ENCODE assay signal across 8 mouse cellular contexts in genomic region chr11:88161651-88162362, GRCm38 (mm10). TPM values are rescaled to one million over a fixed set of nuclear protein-coding genes. Genes with fewer than 3 reads are reported as not detected.
DNase-seq lines count a peak whose midpoint lies in the region; ATAC-seq and TF ChIP-seq lines count a peak whose summit lies in the region.

No protein-coding gene starts in this region.

- ATAC-seq in heart, embryonic 15.5 days (replicated peaks; ENCODE audit: insufficient number of reproducible peaks, insufficient read depth, low FRiP score, low read depth), result peak; percentile 51
- ATAC-seq in liver, embryonic 14.5 days (ENCODE audit: insufficient read depth), result peak; percentile 69; the same call in 1 of the 2 replicates

- H3K4me1 ChIP-seq in forebrain, embryonic 10.5 days, result peaks cover 83% of the 10 kb centered on the region
- peaks cover 74% of the 10 kb centered on the region for H3K4me1 ChIP-seq in heart, embryonic 15.5 days (replicated peaks)
- peaks cover 0 to 9% of the 10 kb centered on the region in 2 experiments; a peak in 1 of 4 replicates for H3K4me1 ChIP-seq in liver, embryonic 14.5 days (replicated peaks; ENCODE audit: control insufficient read depth in 2 of 2, insufficient read depth in 2 of 2, low read length in 1 of 2)

- peak overlapping the region; percentile 40 for H3K9ac ChIP-seq in heart, embryonic 15.5 days
- H3K9ac ChIP-seq in liver, embryonic 14.5 days (replicated peaks), result no peak overlapping the region

- peak; percentile 83 for TF ChIP-seq CTCF in C2C12 (IDR thresholded peaks at IDR 0.05; ENCODE audit: control insufficient read depth, insufficient read depth, insufficient read length)
- peak; percentile 85 for TF ChIP-seq CTCF in liver, embryonic 14.5 days (IDR thresholded peaks at IDR 0.05; ENCODE audit: low read depth)

- H3K27me3 ChIP-seq in C2C12 (ENCODE audit: control insufficient read depth, insufficient read depth, insufficient read length), result no peaks in the 10 kb centered on the region
- peaks cover 14% of the 10 kb centered on the region; the same call in 1 of the 2 replicates for H3K27me3 ChIP-seq in forebrain, embryonic 10.5 days (ENCODE audit: poor library complexity, severe bottlenecking)
- no peaks in the 10 kb centered on the region for H3K27me3 ChIP-seq in heart, embryonic 15.5 days
- no peaks in the 10 kb centered on the region; the same call in 1 of the 2 replicates for H3K27me3 ChIP-seq in liver, embryonic 14.5 days (ENCODE audit: control insufficient read depth, insufficient read depth, low read length)
- no peaks in the 10 kb centered on the region for H3K27me3 ChIP-seq in splenic B cell, adult 2 months (ENCODE audit: control insufficient read depth, insufficient read depth, low read length, poor library complexity, severe bottlenecking)

- peak overlapping the region; percentile 38 for H3ac ChIP-seq in C2C12 (ENCODE audit: control insufficient read depth, insufficient read length, low read depth)

- peak overlapping the region; percentile 88 for H3K27ac ChIP-seq in forebrain, embryonic 10.5 days
- H3K27ac ChIP-seq in heart, embryonic 15.5 days, result peak overlapping the region; percentile 98
- no peak overlapping the region for H3K27ac ChIP-seq in liver, embryonic 14.5 days

- peak; percentile 96 for DNase-seq in brain, adult 2 months (ENCODE audit: low read depth, low spot score)
- peak; percentile 88 for DNase-seq in forebrain, embryonic 10.5 days (ENCODE audit: extremely low spot score, low spot score)
- peak; percentile 96 for DNase-seq in kidney, postnatal 25 days
- DNase-seq in liver, embryonic 14.5 days (ENCODE audit: low read depth in 3 of 3, low spot score in 3 of 3), result peak; percentile 28 to 37 (median 35)
- peak; percentile 79 to 86 for DNase-seq in natural killer cell, adult 2 months (ENCODE audit: low spot score in 2 of 2)
- peak; percentile 77 for DNase-seq in splenic B cell, adult 2 months (ENCODE audit: low read depth, low spot score)

- H3K9me3 ChIP-seq in forebrain, embryonic 10.5 days, result no peaks in the 10 kb centered on the region
- no peaks in the 10 kb centered on the region for H3K9me3 ChIP-seq in heart, embryonic 15.5 days (replicated peaks)
- no peaks in the 10 kb centered on the region for H3K9me3 ChIP-seq in liver, embryonic 14.5 days (ENCODE audit: control insufficient read depth, low read length)

- under 1% methylated on average over 15 of the region's 15 CpGs for WGBS in forebrain, embryonic 10.5 days
- 1% methylated on average over 14 of the region's 15 CpGs for WGBS in heart, embryonic 15.5 days
- WGBS in liver, embryonic 14.5 days (ENCODE audit: insufficient replicate concordance), result under 1% methylated on average over 15 of the region's 15 CpGs

- H3K4me3 ChIP-seq in C2C12 (ENCODE audit: insufficient read depth, poor library complexity, severe bottlenecking), result peak overlapping the region; percentile 7
- peak overlapping the region; percentile 53 for H3K4me3 ChIP-seq in forebrain, embryonic 10.5 days
- H3K4me3 ChIP-seq in heart, embryonic 15.5 days, result peak overlapping the region; percentile 48
- peak overlapping the region; percentile 18 to 28 for H3K4me3 ChIP-seq in liver, embryonic 14.5 days (ENCODE audit: insufficient read depth in 1 of 2, low read depth in 2 of 2, low read length in 2 of 2)

- peak overlapping the region; percentile 84 for H3K4me2 ChIP-seq in heart, embryonic 15.5 days
- peak overlapping the region; percentile 66 for H3K4me2 ChIP-seq in liver, embryonic 14.5 days (ENCODE audit: low read depth)

- peaks cover 22% of the 10 kb centered on the region for H3K79me2 ChIP-seq in C2C12 (ENCODE audit: control insufficient read depth, insufficient read depth)

- H3K79me3 ChIP-seq in C2C12 (ENCODE audit: low read depth), result no peaks in the 10 kb centered on the region

- no peaks in the 10 kb centered on the region for H3K36me3 ChIP-seq in C2C12 (ENCODE audit: control insufficient read depth, insufficient read depth)
- peaks cover 16% of the 10 kb centered on the region for H3K36me3 ChIP-seq in forebrain, embryonic 10.5 days (replicated peaks)
- no peaks in the 10 kb centered on the region for H3K36me3 ChIP-seq in heart, embryonic 15.5 days
- no peaks in the 10 kb centered on the region for H3K36me3 ChIP-seq in liver, embryonic 14.5 days (replicated peaks; ENCODE audit: control insufficient read depth, insufficient read depth, low read depth)
- H3K36me3 ChIP-seq in splenic B cell, adult 2 months (ENCODE audit: control insufficient read depth, insufficient read depth, low read length, poor library complexity, severe bottlenecking), result no peaks in the 10 kb centered on the region

- no peak for TF ChIP-seq EP300 in liver, embryonic 14.5 days (IDR thresholded peaks at IDR 0.05; ENCODE audit: low read depth)

TF ChIP-seq in C2C12, 6 proteins besides CTCF, POLR2A, EP300 and RAD21:
- no peak for TF ChIP-seq FOSL1 (IDR thresholded peaks at IDR 0.05; ENCODE audit: insufficient read depth, low read length, poor library complexity, severe bottlenecking)
- TF ChIP-seq MAX (IDR thresholded peaks at IDR 0.05), result no peak
- peak; percentile 18 for TF ChIP-seq USF1 (IDR thresholded peaks at IDR 0.05; ENCODE audit: low read depth)
- TF ChIP-seq CEBPB (IDR thresholded peaks at IDR 0.05; ENCODE audit: low read depth), result no peak

RNA-seq across cellular contexts. Expression of gene Mrps23, which starts 42.4 kb away (rescaled TPM):
- 191 TPM for polyA plus RNA-seq in C2C12 (2012; fragmentation: generic; extraction: Trizol)
- polyA plus RNA-seq in forebrain, embryonic 10.5 days (2016; fragmentation: Nextera tagmentation; extraction: Ambion mirVana), result 65.5 and 72.6 TPM in 2 replicates
- polyA plus RNA-seq in heart, embryonic 15.5 days (2015; fragmentation: Nextera tagmentation; extraction: Ambion mirVana), result 80.7 and 93.9 TPM in 2 replicates
- 20.6 and 30.2 TPM in 2 replicates for polyA plus RNA-seq in liver, embryonic 14.5 days (2012; rRNA removed)
- 33.3 and 33.7 TPM in 2 replicates for polyA plus RNA-seq in liver, embryonic 14.5 days (2014; fragmentation: Nextera tagmentation; extraction: Ambion mirVana)

Comparison
In these comparisons a context has a peak if more than half of its experiments do, and no peak if none do; other contexts are left out.
1. DNase-seq: peak in every context shown above with its lines; median percentile 96 in brain, adult 2 months; 96 in kidney, postnatal 25 days; 88 in forebrain, embryonic 10.5 days; 82 in natural killer cell, adult 2 months; 77 in splenic B cell, adult 2 months; 35 in liver, embryonic 14.5 days.